Mouse (Mus musculus) midbrain, embryonic 14.5 days (tissue): Measurements from ENCODE around the gene Tnxb. TPM values are rescaled to one million over a fixed set of nuclear protein-coding genes. Genes with fewer than 3 reads are reported as not detected.
"Not testable (repeated sequence)": the region's sequence is repeated elsewhere in the genome, so short reads cannot be mapped to it uniquely, and the experiment has no call there.

Source experiments
- ATAC-seq: fragments of 200-750 bp; cut with Nextera tagmentation; 2 replicates; pipeline ENCODE4 v1.8.0; 2017; ENCODE audit warnings: moderate number of reproducible peaks, moderate library complexity; ENCODE audit not compliant: low FRiP score, low TSS enrichment
- DNase-seq: peaks from one replicate; pipeline ENCODE4 v3.0.0-alpha.2; 2015
- H3K27ac ChIP-seq: fragments of 300-500 bp; sonication (generic); replicated peaks from 2 replicates; pipeline ENCODE4 v1.5.1; 2014; ENCODE audit warnings: mild to moderate bottlenecking, low read depth, low read length, moderate library complexity
- H3K27me3 ChIP-seq: fragments of 300-500 bp; sonication (generic); 2 replicates; pipeline ENCODE4 v1.6.1; 2014; ENCODE audit warnings: low read length, control low read depth, mixed read lengths; ENCODE audit not compliant: control insufficient read depth, insufficient read depth
- H3K36me3 ChIP-seq: fragments of 300-500 bp; sonication (generic); 2 replicates; pipeline ENCODE4 v1.6.1; 2014; ENCODE audit warnings: low read length, control low read depth; ENCODE audit not compliant: control insufficient read depth, insufficient read depth
- H3K4me1 ChIP-seq: fragments of 300-500 bp; sonication (generic); 2 replicates; pipeline ENCODE4 v1.6.1; 2014; ENCODE audit warnings: mild to moderate bottlenecking, antibody characterized with exemption, low read length, control low read depth; ENCODE audit not compliant: control insufficient read depth, insufficient read depth
- H3K4me2 ChIP-seq: fragments of 300-500 bp; sonication (generic); 2 replicates; pipeline ENCODE4 v1.6.1; 2014; ENCODE audit warnings: mild to moderate bottlenecking, low read length, moderate library complexity
- H3K4me3 ChIP-seq: fragments of 300-500 bp; sonication (generic); replicated peaks from 2 replicates; pipeline ENCODE4 v1.5.1; 2014; ENCODE audit warnings: low read depth, low read length
- H3K9ac ChIP-seq: fragments of 300-500 bp; sonication (generic); replicated peaks from 2 replicates; pipeline ENCODE4 v1.6.1; 2014; ENCODE audit warnings: mild to moderate bottlenecking, low read length, moderate library complexity
- H3K9me3 ChIP-seq: fragments of 300-500 bp; sonication (generic); 2 replicates; pipeline ENCODE4 v1.6.1; 2016; ENCODE audit warnings: low read length, control low read depth, mixed read lengths; ENCODE audit not compliant: control insufficient read depth
- WGBS: fragments of 180-500 bp; shearing (Covaris S2); extraction: QIAGEN DNeasy Blood & Tissue Kit; methylation state at CpG from one replicate; pipeline ENCODE4 v1.1.7; 2014; 5-methylcytosine and 5-hydroxymethylcytosine counted together
- polyA plus RNA-seq: library from polyadenylated mRNA; unstranded; fragments of >200 nt; fragmentation: Nextera tagmentation; extraction: Ambion mirVana; gene quantifications from 2 replicates; pipeline ENCODE4 v1.2.1, GENCODE M21; 2014

Gene Tnxb
- polyA plus RNA-seq, 1 experiment from 2014 or later = 0.24 TPM

DNA sequence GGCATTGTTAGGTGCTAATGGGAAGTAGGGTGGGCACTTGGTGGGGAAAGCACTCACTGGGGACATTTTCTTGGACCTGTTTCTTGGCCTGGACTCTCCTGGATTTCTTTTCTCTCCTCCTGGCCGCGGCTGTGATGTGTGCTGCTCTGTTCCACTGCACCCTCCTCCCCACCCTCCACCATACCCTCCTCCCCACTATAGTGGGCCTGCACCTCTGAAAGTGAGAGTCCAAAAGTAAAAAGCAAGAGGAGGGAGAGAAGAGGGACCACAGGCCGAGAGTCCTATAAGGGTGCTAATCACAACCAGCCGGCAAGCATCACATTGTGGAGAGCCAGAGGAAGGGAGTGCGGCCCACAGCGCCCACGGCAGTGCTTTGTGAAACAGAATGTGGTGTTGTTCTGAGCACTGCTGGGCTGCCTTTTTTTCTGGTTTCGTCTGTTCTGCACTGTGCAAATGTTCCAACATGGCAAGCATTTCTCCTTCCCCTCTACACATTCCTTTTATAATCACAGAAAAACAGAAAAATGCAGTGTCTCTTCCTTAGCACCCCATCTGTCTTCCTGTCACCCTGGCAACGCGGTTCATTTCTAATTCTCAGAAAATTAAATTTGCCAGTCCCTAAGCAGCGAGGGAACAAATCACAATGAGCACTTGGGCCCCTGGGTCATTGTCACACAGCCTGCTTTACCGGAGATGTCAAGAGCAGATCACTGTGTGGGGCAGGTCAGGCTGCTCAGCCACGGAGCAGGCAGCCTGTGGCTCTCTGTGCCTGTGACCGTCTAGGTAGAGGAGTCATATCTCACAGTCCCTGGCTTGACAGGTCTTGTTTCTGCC, 29.5 kb downstream of the Tnxb start:
- Histone ChIP-seq H3K4me2 (no peak overlapping the region), H3K27ac (peak overlapping the region; percentile 54), H3K9me3 (no peaks in the 10 kb centered on the region; the same call in 1 of the 2 replicates), H3K27me3 (no peaks in the 10 kb centered on the region), H3K9ac (no peak overlapping the region), H3K36me3 (no peaks in the 10 kb centered on the region), H3K4me3 (no peak overlapping the region), H3K4me1 (no peaks in the 10 kb centered on the region)
- ATAC-seq (no peak), DNase-seq (peak; percentile 27)
- WGBS = 48% methylated on average over 14 of the region's 14 CpGs

GRCm38 (mm10) chr17:34700671-34701071, 30.3 kb downstream of the Tnxb start:
- no peaks in the 10 kb centered on the region for H3K4me1 ChIP-seq
- H3K27me3 ChIP-seq = no peaks in the 10 kb centered on the region
- H3K9ac ChIP-seq = no peak overlapping the region
- no peak overlapping the region for H3K4me2 ChIP-seq
- no peak for ATAC-seq
- WGBS = 72% methylated on average over 2 of the region's 2 CpGs
- H3K9me3 ChIP-seq = no peaks in the 10 kb centered on the region; the same call in 1 of the 2 replicates
- no peak for DNase-seq
- no peak overlapping the region for H3K27ac ChIP-seq
- H3K36me3 ChIP-seq = no peaks in the 10 kb centered on the region
- no peak overlapping the region for H3K4me3 ChIP-seq

GRCm38 (mm10) chr17:34706476-34706875, 36.1 kb downstream of the Tnxb start:
- H3K27me3 ChIP-seq, H3K36me3 ChIP-seq, DNase-seq, H3K4me1 ChIP-seq, H3K27ac ChIP-seq, ATAC-seq, H3K9me3 ChIP-seq, H3K9ac ChIP-seq, H3K4me3 ChIP-seq, H3K4me2 ChIP-seq: not testable (repeated sequence)
- WGBS = 85% methylated on average over 2 of the region's 2 CpGs

DNA sequence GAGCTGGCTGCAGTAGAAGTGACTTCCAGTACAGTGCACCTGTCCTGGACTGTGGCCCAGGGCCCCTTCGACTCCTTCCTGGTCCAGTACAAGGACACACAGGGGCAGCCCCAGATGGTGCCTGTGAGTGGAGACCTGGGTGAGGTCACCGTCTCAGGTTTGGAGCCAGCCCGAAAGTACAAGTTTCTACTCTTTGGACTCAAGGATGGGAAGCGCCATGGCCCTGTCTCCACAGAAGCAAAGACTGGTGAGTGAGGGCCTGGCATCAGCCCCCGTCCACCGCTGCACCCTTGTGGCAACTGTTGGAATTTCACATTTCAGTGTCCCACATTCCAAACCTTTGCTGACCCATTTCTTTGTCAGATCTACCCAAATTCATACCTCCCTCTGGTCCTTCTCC, 42.6 kb downstream of the Tnxb start:
- ATAC-seq (no peak), DNase-seq (peak; percentile 63)
- no peaks in the 10 kb centered on the region for H3K27me3 ChIP-seq
- H3K4me2 ChIP-seq = no peak overlapping the region
- H3K4me3 ChIP-seq = no peak overlapping the region
- H3K4me1 ChIP-seq = no peaks in the 10 kb centered on the region
- H3K27ac ChIP-seq = no peak overlapping the region
- H3K9me3 ChIP-seq = no peaks in the 10 kb centered on the region
- 52% methylated on average over 6 of the region's 6 CpGs for WGBS
- H3K36me3 ChIP-seq = no peaks in the 10 kb centered on the region
- no peak overlapping the region for H3K9ac ChIP-seq

DNA sequence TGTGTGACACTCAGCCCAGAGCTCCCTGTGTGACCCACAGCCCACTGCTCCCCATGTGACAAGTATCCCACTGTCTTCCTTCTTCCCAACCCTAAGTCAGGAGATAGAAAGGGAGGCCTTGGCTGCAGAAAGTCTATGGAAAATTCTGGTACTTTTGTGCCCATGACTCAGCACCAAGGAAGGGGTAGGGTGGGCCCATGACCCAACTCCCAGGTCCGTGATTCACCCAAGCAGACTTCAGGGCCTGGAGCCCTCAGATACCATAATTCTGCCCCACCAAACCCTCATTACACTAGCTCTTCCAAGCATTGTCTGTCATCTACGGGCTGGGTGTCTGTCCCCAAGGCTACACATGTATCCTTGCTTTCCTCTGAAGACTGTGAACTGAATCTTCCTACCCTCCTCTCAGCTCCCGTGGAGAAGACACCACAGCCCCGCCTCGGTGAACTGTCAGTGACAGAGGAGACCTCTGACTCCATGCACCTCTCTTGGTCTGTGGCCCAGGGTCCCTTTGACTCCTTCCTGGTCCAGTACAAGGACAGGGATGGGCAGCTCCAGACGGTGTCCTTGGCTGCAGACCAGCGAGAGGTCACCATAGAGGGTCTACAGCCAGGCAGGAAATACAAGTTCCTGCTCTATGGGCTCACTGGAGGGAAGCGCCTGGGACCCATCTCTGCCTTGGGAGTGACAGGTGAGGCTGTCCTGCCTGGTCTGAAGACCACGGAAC, 44.0 kb downstream of the Tnxb start:
- H3K9ac ChIP-seq, H3K4me2 ChIP-seq, H3K9me3 ChIP-seq, H3K4me1 ChIP-seq, H3K27ac ChIP-seq, DNase-seq, H3K4me3 ChIP-seq, H3K36me3 ChIP-seq, H3K27me3 ChIP-seq, ATAC-seq: not testable (repeated sequence)
- WGBS = 86% methylated on average over 9 of the region's 9 CpGs

GRCm38 (mm10) chr17:34714908-34715445, 44.6 kb downstream of the Tnxb start:
- not testable (repeated sequence) for H3K9me3 ChIP-seq, DNase-seq, H3K27ac ChIP-seq, H3K4me3 ChIP-seq, H3K27me3 ChIP-seq, H3K4me1 ChIP-seq, H3K36me3 ChIP-seq, ATAC-seq, H3K4me2 ChIP-seq, H3K9ac ChIP-seq
- 82% methylated on average over 5 of the region's 5 CpGs for WGBS

DNA sequence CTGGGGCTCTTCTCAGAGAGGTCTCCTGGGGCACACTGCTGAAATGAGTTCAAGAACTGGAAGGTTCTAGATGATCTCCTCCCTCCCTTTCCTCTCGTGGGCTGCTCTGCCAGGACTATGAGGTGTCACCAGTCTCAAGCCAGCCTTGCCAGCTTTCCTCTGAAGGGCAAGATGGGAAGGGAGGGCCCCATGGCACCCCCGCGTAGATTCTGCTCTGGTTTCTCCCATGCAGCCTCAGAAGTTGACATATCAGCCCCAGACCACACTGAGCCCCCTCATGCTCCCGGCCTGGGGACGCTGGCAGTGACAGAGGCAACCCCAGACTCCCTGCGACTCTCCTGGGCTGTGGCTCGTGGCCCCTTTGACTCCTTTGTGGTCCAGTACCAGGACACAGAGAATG, 45.1 kb downstream of the Tnxb start:
- DNase-seq, ATAC-seq, H3K4me3 ChIP-seq, H3K36me3 ChIP-seq, H3K27me3 ChIP-seq, H3K27ac ChIP-seq, H3K4me2 ChIP-seq, H3K4me1 ChIP-seq, H3K9me3 ChIP-seq, H3K9ac ChIP-seq: not testable (repeated sequence)
- 94% methylated on average over 6 of the region's 7 CpGs for WGBS

DNA sequence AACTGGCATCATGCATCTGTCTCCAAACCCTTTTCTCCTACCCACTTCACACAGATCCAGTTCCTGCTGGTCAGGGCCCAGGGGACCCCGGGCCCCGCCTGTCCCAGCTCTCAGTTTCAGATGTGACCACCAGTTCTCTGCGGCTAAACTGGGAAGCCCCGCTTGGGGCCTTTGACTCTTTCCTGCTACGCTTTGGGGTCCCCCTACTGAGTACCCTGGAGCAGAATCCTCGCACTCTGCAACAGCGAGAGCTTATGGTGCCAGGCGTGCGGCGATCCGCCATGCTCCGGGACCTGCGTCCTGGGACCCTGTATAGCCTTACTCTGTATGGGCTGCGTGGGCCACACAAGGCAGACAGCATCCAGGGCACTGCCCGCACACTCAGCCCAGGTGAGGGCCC, 45.9 kb downstream of the Tnxb start:
- Histone ChIP-seq H3K9me3 (no peaks in the 10 kb centered on the region), H3K4me2 (no peak overlapping the region), H3K4me1 (no peaks in the 10 kb centered on the region), H3K9ac (no peak overlapping the region), H3K36me3 (no peaks in the 10 kb centered on the region), H3K27ac (no peak overlapping the region), H3K27me3 (no peaks in the 10 kb centered on the region), H3K4me3 (no peak overlapping the region)
- WGBS = 88% methylated on average over 15 of the region's 15 CpGs
- ATAC-seq (no peak), DNase-seq (no peak)
